Mouse (Mus musculus) CD4-positive, CD25-positive, alpha-beta regulatory T cell, adult 2 months (primary cell): Measurements from ENCODE around the gene Tmem183a.

ENCODE experiments used
- DNase-seq: peaks from one replicate; pipeline ENCODE4 v3.0.0-alpha.2; 2012; ENCODE audit warnings: low read depth, low spot score

Tmem183a gene

GRCm38 (mm10) chr1:134320691-134321301 is 41.0 kb downstream of the Tmem183a start:
- no peak for DNase-seq

GRCm38 (mm10) chr1:134318261-134318660 is 43.5 kb downstream of the Tmem183a start:
- no peak for DNase-seq

- DNase-seq, result no peak
Measured at GRCm38 (mm10) chr1:134316361-134316760, 45.4 kb downstream of the Tmem183a start.

GRCm38 (mm10) chr1:134315181-134315580 is 46.6 kb downstream of the Tmem183a start:
- no peak for DNase-seq

GRCm38 (mm10) chr1:134311760-134312159 is 50.0 kb downstream of the Tmem183a start:
- no peak for DNase-seq

GRCm38 (mm10) chr1:134310729-134311128 is 51.0 kb downstream of the Tmem183a start:
- no peak for DNase-seq

- no peak for DNase-seq
Measured at GRCm38 (mm10) chr1:134310291-134310690, 51.5 kb downstream of the Tmem183a start.

- no peak for DNase-seq
Measured at GRCm38 (mm10) chr1:134307409-134307808, 54.4 kb downstream of the Tmem183a start.

- DNase-seq, result no peak
Measured at GRCm38 (mm10) chr1:134304940-134305339, 56.8 kb downstream of the Tmem183a start.

GRCm38 (mm10) chr1:134302568-134303238 is 59.1 kb downstream of the Tmem183a start:
- DNase-seq, result no peak

GRCm38 (mm10) chr1:134298636-134299411 is 63.0 kb downstream of the Tmem183a start:
- DNase-seq, result no peak

- no peak for DNase-seq
Measured at GRCm38 (mm10) chr1:134297265-134297664, 64.5 kb downstream of the Tmem183a start.
